Mouse (Mus musculus): ENCODE measurements around the gene Fbxw11.
"Not testable (repeated sequence)": the region's sequence is repeated elsewhere in the genome, so short reads cannot be mapped to it uniquely, and the experiment has no call there.

Gene Fbxw11

DNA sequence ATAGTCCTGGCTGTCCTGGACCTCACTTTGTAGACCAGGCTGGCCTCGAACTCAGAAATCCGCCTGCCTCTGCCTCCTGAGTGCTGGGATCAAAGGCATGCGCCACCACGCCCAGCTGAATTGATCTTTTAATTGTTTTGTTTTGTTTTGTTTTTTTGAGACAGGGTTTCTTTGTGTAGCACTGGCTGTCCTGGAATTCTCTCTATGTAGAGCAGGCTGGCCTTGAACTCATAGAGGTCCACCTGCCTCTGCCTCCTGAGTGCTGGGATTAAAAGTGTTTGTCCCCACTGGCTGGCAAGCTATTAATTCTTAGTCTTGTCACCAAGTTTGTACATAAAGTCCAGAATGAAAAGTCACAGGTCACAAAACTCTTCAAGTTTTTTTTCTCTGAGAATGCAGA, 36.6 kb downstream of the Fbxw11 start:
- DNase-seq, result not testable (repeated sequence)

DNA sequence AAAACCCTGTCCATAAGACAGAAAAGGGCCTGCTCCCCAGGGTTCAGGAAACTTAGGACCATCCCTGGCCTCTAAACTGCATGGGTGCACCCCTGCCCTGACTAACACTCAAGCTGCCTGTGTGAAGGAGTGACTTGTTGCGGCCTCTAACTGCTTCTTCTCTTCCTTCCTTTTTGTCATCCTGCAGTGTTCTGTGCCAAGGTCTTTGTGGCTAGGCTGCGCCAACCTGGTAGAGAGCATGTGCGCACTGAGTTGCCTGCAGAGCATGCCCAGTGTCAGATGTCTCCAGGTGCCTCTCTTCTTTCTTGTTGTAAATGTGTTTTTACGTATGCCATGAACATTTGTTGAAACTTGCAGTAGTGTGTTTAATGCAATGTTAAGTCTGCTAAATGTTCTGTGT, 37.5 kb downstream of the Fbxw11 start:
- no peak for DNase-seq

DNA sequence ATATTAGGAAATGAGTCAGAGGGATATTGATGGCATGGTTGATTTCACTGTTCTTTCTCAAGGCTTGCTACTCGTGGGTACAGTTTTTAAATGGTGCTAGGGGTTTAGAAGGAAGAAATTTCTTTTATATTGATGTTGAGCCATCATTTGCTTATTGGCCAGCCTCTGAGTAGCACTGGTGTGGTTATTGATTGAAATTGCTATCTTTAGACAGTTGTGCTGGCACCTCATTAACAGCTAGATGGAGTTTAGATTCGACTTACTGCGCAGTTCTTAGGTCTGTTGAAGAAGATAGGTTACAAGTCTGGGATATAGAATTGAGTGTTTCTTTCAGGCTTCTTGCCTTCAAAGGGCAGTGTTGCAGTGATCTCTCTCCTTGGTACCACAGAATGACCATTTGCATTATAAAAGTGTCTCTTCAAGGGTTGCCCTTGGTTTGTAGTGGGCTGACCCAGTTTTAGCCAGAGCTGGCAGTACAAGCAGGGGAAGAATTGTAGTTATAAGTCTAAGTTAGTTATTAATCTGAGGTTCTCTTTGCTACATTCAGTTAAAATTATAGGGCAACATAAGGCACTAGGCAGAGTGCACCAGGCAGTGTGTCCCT, 38.8 kb downstream of the Fbxw11 start:
- DNase-seq, result no peak

DNA sequence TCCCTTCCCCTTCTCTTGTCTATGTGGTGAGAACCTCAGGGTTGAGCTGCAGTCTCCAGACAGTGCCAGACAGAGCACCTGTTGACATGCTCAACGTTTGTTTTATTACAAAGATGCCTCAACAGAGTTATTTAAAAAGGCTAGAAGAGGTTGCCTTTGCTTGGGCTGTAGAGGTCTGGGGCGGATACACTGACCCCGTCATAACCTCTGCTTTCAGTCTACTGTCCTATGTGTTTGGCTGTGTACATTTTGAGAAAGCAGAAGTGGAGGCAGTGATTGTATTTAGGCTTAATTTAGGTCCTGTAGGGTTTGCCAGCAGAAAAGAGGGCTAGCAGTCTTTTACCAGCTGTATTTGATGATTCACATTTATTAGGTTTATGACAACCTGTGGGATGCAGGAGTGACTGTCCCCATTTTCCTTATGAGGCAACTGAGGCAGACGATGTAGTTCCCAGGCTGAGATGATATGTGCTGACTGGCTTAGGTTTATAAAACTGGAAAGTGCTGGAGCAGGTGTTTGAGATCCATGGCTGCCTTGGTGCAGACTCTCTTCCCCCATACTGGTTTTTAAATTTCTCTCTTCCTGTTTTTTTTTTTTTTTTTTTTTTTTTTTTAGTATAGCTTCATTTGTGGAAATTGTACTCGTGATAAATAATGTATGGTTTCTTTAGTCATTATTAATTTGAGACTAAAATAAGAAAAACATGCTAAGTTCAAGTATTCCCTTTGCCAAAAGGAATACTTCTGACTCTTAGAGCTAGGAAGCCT, 40.0 kb downstream of the Fbxw11 start:
- no peak for DNase-seq

DNA sequence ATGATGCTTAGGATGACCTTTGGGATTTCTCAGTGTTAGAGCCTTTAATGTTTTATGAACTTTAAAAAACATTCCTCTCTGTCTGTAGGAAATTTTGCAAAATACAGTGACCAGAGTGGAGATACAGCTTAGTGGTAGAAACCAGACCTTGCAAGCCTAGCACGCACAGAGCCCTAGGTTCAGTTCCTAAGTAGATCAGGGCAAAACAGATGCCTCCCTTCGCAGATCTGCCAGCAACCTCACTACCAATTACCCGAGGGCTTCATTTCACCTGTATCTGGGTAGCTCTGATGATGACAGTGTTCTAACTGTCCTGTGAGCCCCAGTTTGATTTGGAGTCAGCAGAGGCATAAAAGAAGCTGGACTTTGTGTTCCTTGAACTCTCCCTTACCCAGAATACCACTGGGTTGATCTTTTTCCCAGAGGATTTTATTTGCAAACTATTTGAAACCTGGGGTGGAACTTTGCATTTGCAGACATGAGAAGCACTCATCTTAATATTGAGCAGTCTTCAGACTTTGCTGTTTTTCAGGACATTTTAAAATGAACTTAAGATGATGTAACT, 42.2 kb downstream of the Fbxw11 start:
- DNase-seq, result no peak

DNA sequence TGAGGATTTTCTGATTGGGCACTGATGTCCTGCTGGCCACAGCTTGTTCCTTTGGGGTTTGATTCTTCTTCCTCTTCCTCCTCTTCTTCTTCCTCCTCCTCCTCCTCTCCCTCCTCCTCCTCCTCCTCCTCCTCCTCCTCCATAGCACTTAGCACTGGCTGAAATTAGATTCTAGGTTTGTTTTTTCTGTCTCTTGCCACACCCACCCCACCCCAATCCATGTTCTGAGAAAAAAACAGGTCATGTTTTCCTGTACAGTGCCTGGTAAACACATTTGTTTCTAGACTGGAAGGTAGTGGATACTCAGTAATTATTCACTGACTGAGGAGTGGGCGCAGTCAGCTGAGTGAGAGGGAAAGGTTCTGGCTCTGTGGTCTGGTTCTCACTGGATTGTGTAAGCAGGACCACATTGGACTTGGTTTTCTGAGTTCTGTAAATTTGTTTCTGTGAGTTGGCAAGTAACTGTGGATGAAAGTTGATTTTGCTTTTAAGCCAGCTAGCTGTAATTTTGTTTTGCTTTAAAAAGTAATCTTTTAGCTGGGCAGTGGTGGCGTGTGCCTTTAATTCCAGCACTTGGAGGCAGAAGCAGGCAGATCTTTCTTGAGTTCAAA, 45.8 kb downstream of the Fbxw11 start:
- no peak for DNase-seq

DNA sequence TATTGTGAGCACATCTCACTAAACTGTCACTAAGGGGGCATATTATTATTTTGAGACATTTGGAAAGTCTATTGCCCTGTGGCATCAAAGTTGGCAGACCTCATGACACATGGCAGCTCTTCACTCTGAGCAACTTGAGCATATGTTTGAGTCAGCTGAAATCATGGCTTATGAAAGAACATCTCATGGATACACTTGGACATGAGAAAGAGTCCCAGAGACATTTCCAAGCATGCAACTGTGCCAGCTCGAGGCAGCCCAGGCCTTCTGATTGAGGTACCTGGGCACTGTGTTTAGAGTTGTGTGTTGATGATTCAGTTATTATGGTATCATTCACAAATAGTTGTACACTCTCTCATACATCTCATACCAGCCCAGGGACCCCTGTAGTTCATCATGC, 47.0 kb downstream of the Fbxw11 start:
- DNase-seq, result no peak

DNA sequence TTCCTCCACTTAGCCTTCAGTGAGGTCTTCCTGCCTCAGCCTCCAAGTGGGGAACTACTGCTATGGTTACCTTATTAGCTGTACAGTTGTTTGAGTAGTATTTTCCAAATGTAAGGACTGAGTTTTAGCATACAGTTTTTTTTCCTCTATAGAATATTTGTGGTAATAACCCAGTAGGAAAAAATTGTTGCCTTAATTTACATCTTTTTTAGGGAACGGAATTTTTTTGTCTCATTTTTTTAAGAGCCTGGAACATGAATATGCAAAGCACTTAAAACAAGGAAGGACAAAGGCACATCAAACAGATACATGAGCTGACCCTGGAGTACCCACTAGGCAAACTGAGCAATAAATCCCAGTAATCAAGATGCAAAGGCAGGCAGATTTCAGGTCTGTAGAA, 50.3 kb downstream of the Fbxw11 start:
- no peak for DNase-seq

DNA sequence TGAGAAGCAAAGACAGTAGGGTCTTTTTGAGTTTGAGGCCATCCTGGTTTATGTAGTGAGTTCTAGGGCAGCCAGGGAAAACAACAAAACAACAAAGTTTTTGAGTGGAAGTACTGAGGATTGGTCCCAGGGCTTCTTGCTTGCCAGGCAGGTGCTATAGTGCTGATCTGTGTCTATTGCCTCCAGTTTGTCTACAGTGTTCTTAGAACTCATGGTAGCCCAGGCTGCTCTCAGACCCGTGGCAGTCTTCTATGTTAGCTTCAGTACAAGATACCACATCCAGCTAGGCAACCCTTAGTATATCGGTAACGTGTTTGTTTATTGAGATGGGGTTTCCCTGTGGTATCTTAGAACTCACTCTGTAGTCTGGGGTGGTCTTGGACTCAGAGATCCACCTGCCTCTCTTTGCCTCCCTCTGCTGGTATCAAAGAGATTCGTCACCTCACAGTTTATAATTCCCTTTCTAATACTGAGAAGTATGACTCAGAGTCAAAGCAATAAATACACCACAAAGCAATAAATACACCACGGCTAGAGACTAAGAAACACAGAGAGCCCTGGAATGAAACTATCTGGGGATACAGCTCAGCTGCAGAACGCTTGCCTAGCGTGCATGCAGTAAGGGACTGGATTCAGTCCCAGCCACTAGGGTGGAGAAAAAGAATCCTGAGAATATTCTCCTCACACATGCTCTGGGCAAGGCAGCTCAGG, 51.1 kb downstream of the Fbxw11 start:
- DNase-seq, result peak; percentile 33

DNA sequence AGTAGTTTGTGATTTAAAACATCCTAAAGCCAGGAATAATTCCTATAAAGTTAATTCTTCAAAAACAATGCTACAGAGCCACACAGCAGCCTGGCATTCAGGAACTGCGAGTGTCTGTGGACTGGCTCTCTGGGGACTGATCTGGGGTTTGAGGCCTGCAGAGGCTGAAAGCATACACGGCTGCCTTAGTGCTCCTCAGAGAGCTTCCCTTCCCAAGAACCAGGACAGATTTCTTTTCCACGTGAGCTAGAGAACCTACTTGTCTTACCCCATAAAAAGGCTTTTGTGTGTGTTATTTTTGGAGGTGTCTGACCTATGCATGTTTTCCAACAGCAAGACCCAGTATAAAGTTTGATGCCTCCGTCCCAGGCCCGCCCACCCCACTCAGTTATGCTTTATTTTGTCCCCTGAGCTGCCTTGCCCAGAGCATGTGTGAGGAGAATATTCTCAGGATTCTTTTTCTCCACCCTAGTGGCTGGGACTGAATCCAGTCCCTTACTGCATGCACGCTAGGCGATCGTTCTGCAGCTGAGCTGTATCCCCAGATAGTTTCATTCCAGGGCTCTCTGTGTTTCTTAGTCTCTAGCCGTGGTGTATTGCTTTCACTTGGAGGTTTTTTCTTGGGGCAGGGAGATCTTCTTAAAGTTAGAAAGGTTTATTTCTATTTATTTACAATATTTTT, 51.9 kb downstream of the Fbxw11 start:
- DNase-seq, result not testable (repeated sequence)

DNA sequence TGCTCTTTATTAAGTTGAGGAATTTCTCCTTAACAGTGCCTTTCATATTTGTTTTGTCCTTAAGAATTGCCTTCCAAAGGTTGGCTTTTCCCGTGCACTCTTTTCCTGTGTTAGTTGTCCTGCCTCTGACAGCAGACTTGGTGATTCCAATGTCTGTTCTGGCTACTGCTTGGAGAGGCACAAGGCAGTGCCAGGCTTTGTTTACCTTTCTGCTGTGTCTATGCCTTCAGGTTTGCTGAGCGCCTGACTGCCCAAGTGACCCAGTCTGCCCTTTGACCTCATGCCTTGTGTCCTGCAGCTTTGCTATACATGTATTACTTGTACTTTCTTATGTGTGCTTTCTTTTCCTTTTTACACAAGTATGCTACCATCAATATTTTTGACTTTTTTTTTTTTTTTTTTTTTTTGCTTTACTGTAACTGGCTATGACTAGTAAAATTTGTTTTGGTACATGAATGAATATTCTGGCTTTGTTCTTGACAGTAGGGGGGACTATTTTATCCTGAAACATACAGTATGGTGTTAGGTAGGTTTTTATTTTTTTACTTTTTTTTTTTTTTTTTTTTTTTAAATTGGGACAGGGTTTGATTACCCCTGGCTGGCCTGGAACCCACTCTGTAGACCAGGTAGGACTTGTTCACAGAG, 54.0 kb downstream of the Fbxw11 start:
- no peak for DNase-seq

DNA sequence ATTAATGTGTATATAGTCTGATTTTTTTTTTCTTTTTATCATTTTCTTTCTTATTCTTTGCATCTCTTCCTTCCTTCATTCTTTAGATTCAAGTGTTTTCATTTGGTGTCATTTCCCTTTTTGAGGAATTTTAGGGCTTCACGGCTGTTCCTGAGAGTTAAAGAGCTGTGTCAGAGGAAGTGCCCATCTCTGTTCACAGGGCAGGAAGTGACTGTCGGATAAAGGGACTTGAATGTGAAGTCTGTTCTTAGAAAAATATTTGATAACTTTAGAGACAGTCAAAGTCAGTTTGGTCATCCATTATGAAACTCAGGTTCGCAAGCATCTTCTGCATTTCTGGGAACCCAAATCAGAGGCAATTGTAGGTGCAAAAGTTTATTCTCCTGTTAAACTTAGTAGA, 55.2 kb downstream of the Fbxw11 start:
- no peak for DNase-seq

DNA sequence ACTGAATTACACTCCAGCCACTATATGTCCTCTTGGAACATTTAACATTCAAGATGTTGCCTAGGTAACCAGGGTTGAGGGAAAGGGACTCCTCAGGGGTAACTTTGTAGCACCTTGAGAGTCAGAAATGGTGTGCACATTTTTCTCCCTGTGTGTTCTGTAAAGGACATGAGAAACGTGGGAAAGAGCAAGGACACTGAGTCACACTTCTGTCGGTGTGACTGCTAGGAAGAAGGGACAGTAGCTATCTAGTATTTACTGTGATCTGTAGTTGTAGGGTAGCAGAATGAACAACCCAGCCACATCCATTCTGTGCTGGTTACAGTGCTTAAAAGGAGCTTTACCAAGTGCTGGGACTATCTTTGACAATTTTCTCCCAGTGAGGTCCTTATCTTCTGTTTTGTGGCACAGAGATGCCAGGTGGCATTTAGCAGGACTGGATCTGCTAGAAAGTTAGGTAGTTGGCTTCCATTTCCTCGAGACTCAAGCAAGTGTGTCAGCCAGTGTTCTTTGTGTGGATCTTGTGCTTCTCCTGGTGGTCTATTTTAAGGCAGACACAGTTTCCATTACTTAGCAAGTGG, 57.5 kb downstream of the Fbxw11 start:
- no peak for DNase-seq

DNA sequence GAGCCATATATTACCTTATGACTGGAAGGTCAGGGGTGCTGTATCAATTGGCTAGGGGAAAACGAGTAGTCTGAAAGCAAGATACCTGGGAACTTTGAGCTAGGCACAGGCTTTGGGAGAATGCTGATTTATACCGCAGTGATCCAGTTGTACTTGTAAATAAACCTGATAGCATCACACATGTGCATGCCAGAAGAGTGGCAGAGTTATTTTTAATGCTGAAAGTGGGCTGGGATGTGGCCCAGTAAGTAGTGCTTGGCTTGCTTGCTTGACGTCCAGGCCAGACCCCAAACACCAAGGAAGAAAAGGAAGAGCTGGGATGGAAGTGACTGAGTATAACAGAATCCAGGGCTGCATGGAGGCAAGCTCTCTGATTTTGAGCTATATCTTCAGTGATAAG, 59.0 kb downstream of the Fbxw11 start:
- no peak for DNase-seq

DNA sequence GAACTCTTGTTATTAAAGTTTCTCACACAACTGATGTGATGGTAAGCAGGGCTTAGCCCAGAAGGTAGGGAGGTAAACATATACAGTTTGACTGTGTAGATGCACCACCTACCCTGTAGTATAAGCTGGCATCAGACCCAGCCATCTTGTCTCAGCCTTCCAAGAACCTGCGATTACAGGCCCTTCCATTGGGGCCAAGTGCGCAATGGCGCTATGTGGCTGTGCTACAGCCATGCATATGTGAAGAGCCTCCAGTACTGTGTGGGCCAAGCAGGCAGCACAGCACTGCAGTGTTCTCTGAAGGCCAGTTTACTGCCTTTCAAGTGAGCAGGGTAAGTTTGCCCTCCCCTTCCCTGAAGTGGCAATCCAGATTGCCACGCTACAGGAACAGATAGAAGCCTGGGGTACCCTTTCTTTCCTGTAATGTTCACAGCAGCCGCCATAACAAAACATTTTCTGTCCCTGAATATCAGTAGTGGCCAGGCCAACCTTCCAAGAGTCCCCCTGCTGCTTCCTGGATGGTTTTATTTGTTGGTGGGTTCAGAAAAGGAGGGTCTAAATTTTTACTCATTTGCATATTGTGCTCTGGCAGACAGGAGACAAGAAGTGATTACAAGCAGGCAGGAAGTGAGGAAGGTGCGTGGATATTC, 61.8 kb downstream of the Fbxw11 start:
- no peak for DNase-seq

DNA sequence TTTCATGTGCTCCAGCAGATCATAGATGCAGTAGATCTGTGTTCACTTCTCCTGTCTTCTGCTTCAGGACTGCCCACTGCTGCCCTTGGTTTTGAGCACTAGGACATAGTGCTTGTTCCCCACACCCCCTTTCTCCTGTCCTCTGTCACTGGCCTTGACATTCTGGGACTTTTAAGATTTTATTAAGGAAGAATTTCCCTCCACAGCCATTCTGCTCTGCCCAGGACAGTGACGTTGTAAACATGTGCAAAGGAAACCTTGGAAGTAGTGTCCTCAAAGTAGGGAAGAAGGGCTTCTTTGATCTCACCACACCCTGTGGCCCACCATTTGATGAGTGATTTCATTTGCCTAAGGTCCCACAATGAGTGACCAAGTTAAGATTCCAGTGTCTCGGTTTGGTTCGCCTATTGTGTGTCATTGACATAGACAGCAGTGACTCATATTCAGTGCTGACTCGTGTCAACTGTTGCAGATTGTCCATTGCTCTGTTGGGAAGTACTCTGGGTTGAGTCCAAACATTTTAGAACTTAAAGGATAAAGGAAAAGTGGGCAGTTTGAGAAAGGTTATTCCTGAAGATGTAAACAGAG, 64.0 kb downstream of the Fbxw11 start:
- DNase-seq, result no peak

DNA sequence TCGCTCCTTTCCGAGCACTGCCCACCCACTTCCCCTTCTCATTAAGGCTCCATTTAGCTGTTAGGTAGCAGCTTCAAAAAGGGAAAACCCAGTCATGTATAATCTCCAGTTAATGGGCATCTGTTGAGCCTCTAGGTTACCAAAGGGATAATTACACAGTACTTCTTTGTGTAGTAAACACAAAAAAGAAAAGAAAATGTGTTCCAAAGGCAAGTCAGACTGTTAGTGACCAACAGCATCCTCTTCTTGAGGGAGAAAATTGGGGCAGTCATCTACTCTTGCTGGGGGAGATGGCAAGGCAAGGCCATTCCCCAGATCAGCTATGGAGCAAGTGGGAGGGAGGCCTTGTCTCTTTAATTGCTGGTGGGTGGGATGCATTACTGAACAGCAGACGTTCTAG, 65.0 kb downstream of the Fbxw11 start:
- peak; percentile 54 for DNase-seq

DNA sequence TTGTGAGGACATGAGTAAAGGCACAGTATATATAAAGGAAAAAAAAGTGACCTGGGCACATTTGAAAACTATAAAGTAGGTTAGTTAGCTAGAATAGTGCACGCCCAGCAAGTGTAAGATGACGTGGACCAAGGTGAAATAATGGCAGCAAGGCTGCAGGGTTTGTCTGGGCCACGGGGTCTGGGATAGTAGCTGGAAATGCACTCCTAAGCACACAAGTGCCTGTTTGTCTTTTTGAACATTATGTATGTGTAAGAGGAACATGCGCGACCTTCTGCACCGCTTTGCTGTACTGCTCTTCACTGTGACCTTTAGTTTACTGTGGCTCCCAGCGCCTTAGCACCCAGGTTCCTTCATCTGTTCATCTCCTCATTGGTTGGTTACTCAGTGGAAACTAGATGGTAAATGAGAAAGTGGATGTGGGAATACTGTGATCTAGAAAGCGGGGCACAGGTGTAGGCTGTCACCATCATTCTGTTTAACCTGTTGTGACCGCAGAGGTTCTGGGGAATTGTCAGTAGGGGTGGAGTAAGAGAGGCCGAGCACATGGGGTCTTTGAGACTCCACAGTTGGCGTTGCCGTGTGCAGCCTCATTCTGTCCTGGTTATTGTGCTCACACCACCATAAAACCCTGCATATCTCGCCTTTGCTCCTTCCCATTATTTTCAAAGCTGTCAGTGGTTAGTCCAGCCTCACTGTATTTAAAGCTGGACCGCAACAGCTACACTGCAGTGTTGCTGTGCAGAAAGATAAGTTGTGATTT, 66.4 kb downstream of the Fbxw11 start:
- no peak for DNase-seq

DNA sequence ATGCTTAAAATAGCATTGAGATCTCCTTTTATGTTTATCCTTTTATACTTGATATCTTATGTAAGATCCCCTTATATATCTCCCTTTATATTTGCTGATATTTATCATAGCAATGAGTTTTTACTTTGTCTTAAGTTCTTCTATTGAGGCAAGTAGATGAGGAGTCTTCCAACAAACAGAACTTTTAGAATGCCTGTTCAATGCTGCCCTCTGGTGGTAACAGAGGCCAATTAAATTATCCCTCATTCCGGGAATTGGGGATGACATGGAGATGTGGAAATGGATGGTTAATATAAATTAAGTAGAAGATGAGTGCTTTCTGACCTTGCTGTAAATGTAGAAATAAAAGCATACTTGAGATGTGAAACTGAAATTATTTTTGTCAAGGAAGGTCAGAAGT, 67.0 kb downstream of the Fbxw11 start:
- peak; percentile 78 for DNase-seq

DNA sequence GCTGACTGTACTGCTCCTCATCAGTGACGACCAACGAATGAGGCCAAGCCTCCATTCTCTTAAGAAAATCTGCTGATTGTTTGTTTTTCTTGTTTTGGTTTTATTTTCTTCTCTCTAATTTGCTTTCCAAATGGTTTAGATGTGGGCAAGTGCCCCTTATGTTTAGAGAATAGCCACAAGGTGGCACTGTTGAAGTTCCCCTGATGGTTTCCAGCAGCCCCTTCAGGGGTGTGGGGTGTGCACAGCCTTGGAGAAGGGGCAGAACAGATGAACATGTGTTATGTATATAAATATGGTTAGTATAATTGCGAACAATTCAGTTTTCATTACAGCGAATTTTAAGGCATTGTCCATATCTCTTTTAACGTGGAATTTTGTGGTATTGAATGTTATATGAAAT, 71.7 kb downstream of the Fbxw11 start:
- peak; percentile 61 for DNase-seq

Measured in retina, postnatal 1 day (tissue).